Mouse (Mus musculus) T-helper 1 cell (primary cell): ENCODE results near the gene Lca5.

Experiments
- in situ Hi-C: fragments of 300-600 bp; cut with MboI, MseI; formaldehyde crosslinking; loops from one replicate; pipeline ENCODE4 v1.15.1; 2025; ENCODE audit warnings: high pct_unique_total_duplicates

The Lca5 gene

GRCm38 (mm10) chr9:83440392-83441357, at the start of gene Lca5:
Lca5 (minus strand) TSS chr9:83441127.
- in situ Hi-C loops, result no loop called here

- in situ Hi-C loops, result no loop called here
Observed at GRCm38 (mm10) chr9:83488491-83489210, 47.7 kb upstream of the Lca5 start.

GRCm38 (mm10) chr9:83487771-83488470, 47.0 kb upstream of the Lca5 start:
- in situ Hi-C loops, result no loop called here

- in situ Hi-C loops, result no loop called here
Observed at GRCm38 (mm10) chr9:83485966-83486365, 45.0 kb upstream of the Lca5 start.

- in situ Hi-C loops, result no loop called here
Observed at GRCm38 (mm10) chr9:83485357-83485756, 44.4 kb upstream of the Lca5 start.

GRCm38 (mm10) chr9:83483419-83483818, 42.5 kb upstream of the Lca5 start:
- in situ Hi-C loops, result no loop called here

GRCm38 (mm10) chr9:83482176-83482949, 41.4 kb upstream of the Lca5 start:
- in situ Hi-C loops, result no loop called here

GRCm38 (mm10) chr9:83469871-83470270, 28.9 kb upstream of the Lca5 start:
- in situ Hi-C loops, result no loop called here

GRCm38 (mm10) chr9:83447771-83448170, 6.8 kb upstream of the Lca5 start:
- in situ Hi-C loops, result no loop called here

GRCm38 (mm10) chr9:83447176-83447575, 6.2 kb upstream of the Lca5 start:
- in situ Hi-C loops, result no loop called here

GRCm38 (mm10) chr9:83437621-83438020, 3.3 kb downstream of the Lca5 start:
- in situ Hi-C loops, result no loop called here

GRCm38 (mm10) chr9:83434489-83434888, 6.4 kb downstream of the Lca5 start:
- in situ Hi-C loops, result no loop called here

GRCm38 (mm10) chr9:83433661-83434060, 7.3 kb downstream of the Lca5 start:
- in situ Hi-C loops, result no loop called here

GRCm38 (mm10) chr9:83427926-83428325, 13.0 kb downstream of the Lca5 start:
- in situ Hi-C loops, result no loop called here

GRCm38 (mm10) chr9:83418965-83419364, 22.0 kb downstream of the Lca5 start:
- in situ Hi-C loops, result no loop called here

GRCm38 (mm10) chr9:83413046-83413445, 27.9 kb downstream of the Lca5 start:
- in situ Hi-C loops, result no loop called here

GRCm38 (mm10) chr9:83405150-83405549, 35.8 kb downstream of the Lca5 start:
- in situ Hi-C loops, result no loop called here

- in situ Hi-C loops, result no loop called here
Observed at GRCm38 (mm10) chr9:83400783-83401182, 40.1 kb downstream of the Lca5 start.

GRCm38 (mm10) chr9:83399414-83399813, 41.5 kb downstream of the Lca5 start:
- in situ Hi-C loops, result no loop called here

GRCm38 (mm10) chr9:83398260-83398659, 42.7 kb downstream of the Lca5 start:
- in situ Hi-C loops, result no loop called here

GRCm38 (mm10) chr9:83395456-83395855, 45.5 kb downstream of the Lca5 start:
- in situ Hi-C loops, result no loop called here
